Mouse (Mus musculus): Measurements from ENCODE around the gene Mrps23.
"Not testable (repeated sequence)": the region's sequence is repeated elsewhere in the genome, so short reads cannot be mapped to it uniquely, and the experiment has no call there.

Mrps23 gene

GRCm38 (mm10) chr11:88173386-88174025, 30.7 kb upstream of the Mrps23 start:
- in situ Hi-C loops (cut with MboI, MseI): no loop called here

GRCm38 (mm10) chr11:88180467-88180958, 23.7 kb upstream of the Mrps23 start:
- in situ Hi-C loops (cut with MboI, MseI): no loop called here

GRCm38 (mm10) chr11:88180959-88181619, 23.1 kb upstream of the Mrps23 start:
- in situ Hi-C loops (cut with MboI, MseI): no loop called here

- in situ Hi-C loops (cut with MboI, MseI): no loop called here
Measured at GRCm38 (mm10) chr11:88184632-88185180, 19.5 kb upstream of the Mrps23 start.

GRCm38 (mm10) chr11:88186078-88186946, 17.9 kb upstream of the Mrps23 start:
- in situ Hi-C loops (cut with MboI, MseI): no loop called here

GRCm38 (mm10) chr11:88186947-88187243, 17.3 kb upstream of the Mrps23 start:
- in situ Hi-C loops (cut with MboI, MseI): no loop called here

- in situ Hi-C loops (cut with MboI, MseI): no loop called here
Measured at GRCm38 (mm10) chr11:88187417-88188133, 16.6 kb upstream of the Mrps23 start.

- in situ Hi-C loops (cut with MboI, MseI): no loop called here
Measured at GRCm38 (mm10) chr11:88188216-88188615, 16.0 kb upstream of the Mrps23 start.

GRCm38 (mm10) chr11:88188635-88189034, 15.6 kb upstream of the Mrps23 start:
- in situ Hi-C loops (cut with MboI, MseI): no loop called here

GRCm38 (mm10) chr11:88192595-88192994, 11.6 kb upstream of the Mrps23 start:
- in situ Hi-C loops (cut with MboI, MseI): loop anchor here in 1 of 2 experiments (5.0 kb wide), 2 partner anchors 130 to 220 kb away; no protein-coding TSS in a partner anchor

GRCm38 (mm10) chr11:88193098-88193823, 10.9 kb upstream of the Mrps23 start:
- in situ Hi-C loops (cut with MboI, MseI): loop anchor here in 1 of 2 experiments (5.0 kb wide), 2 partner anchors 131 to 221 kb away; no protein-coding TSS in a partner anchor

GRCm38 (mm10) chr11:88193824-88194696, 10.1 kb upstream of the Mrps23 start:
- in situ Hi-C loops (cut with MboI, MseI): loop anchor here in 1 of 2 experiments (5.0 kb wide), 2 partner anchors 132 to 222 kb away; no protein-coding TSS in a partner anchor

- in situ Hi-C loops (cut with MboI, MseI): not testable (repeated sequence)
Measured at GRCm38 (mm10) chr11:88195699-88196098, 8.5 kb upstream of the Mrps23 start.

- in situ Hi-C loops (cut with MboI, MseI): no loop called here
Measured at GRCm38 (mm10) chr11:88197153-88197576, 7.0 kb upstream of the Mrps23 start.

GRCm38 (mm10) chr11:88198223-88198622, 6.0 kb upstream of the Mrps23 start:
- in situ Hi-C loops (cut with MboI, MseI): no loop called here

- in situ Hi-C loops (cut with MboI, MseI): loop anchor here in 1 of 2 experiments (5.0 kb wide), 1 partner anchor 144 kb away; no protein-coding TSS in a partner anchor
Measured at GRCm38 (mm10) chr11:88201172-88201571, 3.0 kb upstream of the Mrps23 start.

- in situ Hi-C loops (cut with MboI, MseI): loop anchor here in 1 of 2 experiments (5.0 kb wide), 1 partner anchor 145 kb away; no protein-coding TSS in a partner anchor
Measured at GRCm38 (mm10) chr11:88202077-88202476, 2.1 kb upstream of the Mrps23 start.

- in situ Hi-C loops (cut with MboI, MseI): loop anchor here in 1 of 2 experiments (5.0 kb wide), 2 partner anchors 147 to 237 kb away; no protein-coding TSS in a partner anchor
Measured at GRCm38 (mm10) chr11:88204593-88205368, 593 bp downstream of the Mrps23 start.
